Mouse (Mus musculus) cortical plate, adult 2 months (tissue): Measurements from ENCODE around the gene Krtdap.

Experiments used
- CTCF ChIP-seq: fragments of 200-500 bp; IDR thresholded peaks from 2 replicates; pipeline ENCODE4 v1.5.1; 2011; ENCODE audit warnings: mild to moderate bottlenecking, control low read depth, low read length; ENCODE audit not compliant: insufficient read depth; ENCODE audit errors: extremely low read depth
- POLR2A ChIP-seq: fragments of 200-500 bp; IDR thresholded peaks from 2 replicates; pipeline ENCODE4 v1.6.1; 2011; ENCODE audit warnings: mild to moderate bottlenecking, low read length, control low read depth; ENCODE audit not compliant: insufficient read depth; ENCODE audit errors: extremely low read depth

- TF ChIP-seq POLR2A, result no peak
- TF ChIP-seq CTCF, result no peak
Measured at GRCm38 (mm10) chr7:30763456-30763855, 24.2 kb upstream of the Krtdap start, which contains the start of gene Dmkn.
